Mouse (Mus musculus): ENCODE results near the gene Rnf34.
A peak's percentile ranks its signal among the peaks of the same experiment; 100 is the strongest.

Rnf34 gene

GRCm38 (mm10) chr5:122849521-122850318, at the start of gene Rnf34:
Gene Rnf34 (plus strand): TSS chr5:122850048.
- peak; percentile 99 for DNase-seq (ENCODE audit: low spot score)

DNA sequence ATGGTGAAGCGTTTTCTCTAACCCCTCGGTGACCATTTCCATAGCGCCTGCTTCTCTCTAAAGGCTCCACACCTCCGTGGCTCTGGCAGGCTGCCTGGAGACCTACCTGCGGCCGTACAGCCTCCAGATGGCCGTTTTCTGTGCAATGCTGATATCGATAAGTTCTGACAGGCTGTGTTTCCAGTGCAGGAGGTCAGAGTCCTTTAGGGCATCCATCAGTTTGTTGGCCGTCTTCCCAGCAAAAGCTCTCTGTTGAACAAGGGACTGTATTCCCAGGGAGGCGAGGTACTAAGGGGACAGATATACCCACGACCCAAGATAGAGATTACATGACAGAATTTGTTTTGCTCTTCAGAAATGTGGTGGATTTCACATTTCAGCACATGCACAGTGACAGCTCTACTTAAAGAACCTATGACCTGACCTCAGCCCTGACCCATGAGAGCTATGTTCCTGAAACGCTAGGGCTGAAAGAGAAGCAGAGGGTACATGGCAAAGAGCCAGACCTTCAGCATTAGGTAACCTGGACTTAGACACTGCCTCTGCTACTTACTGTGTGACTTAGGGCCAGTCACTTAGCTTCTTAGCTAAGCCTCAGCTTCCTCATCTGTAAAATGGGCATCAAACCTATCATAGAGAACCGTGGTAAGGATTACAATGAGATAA, 49.4 kb upstream of the Rnf34 start:
- no peak for DNase-seq (ENCODE audit: low spot score)

- no peak for DNase-seq (ENCODE audit: low spot score)
These were observed 48.2 kb upstream of the Rnf34 start for GRCm38 (mm10) chr5:122801684-122802083.

- no peak for DNase-seq (ENCODE audit: low spot score)
These were observed 47.1 kb upstream of the Rnf34 start for GRCm38 (mm10) chr5:122802706-122803105.

- peak; percentile 21 for DNase-seq (ENCODE audit: low spot score)
These were observed 44.3 kb upstream of the Rnf34 start for GRCm38 (mm10) chr5:122805503-122805902.

DNA sequence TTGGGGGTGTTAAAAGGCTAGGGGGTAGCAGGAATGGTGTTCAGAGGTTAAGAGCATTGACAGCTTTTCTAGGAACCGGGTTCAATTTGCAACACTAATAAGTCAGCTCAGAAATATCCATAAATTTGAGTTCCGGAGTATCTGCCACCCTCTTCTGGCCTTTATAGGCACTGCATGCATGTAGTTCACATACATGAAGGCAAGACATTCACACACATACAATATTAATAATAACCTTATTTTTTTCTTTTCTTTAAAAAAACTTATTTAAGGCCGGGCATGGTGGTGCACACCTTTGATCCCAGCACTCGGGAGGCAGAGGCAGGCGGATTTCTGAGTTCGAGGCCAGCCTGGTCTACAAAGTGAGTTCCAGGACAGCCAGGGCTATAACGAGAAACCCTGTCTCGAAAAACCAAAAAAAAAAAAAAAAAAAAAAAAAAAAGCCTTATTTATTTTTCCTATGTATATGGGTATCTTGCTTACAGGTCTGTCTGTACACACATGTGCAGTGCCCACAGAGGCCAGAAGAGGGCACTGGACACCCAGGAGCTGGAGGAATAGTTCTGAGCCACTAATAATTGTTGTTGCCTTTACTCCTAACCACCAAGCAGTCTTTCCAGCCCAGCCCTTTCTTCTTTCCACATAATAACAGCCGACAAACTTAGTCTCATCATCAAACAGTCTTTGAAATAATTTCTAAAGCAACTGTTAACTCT, 38.3 kb upstream of the Rnf34 start:
- peak; percentile 79 for DNase-seq (ENCODE audit: low spot score)

DNA sequence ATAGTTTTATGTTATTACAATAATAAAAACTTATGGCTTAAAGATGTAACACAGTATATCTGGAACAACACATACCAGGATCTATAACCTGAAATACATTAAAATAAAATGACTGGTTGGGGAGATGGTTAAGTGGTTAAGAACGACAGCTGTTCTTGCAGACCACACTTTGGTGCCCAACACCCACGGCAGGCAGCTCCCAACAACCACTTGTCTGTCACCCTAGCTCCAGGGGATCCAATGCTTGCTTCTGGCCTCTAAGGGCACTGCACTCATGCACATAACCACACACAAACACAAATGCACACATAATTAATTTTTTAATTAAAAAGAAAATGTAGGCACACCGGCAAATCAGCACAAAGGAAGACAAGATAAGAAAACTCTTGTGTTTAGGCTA, 37.1 kb upstream of the Rnf34 start:
- no peak for DNase-seq (ENCODE audit: low spot score)

- DNase-seq (ENCODE audit: low spot score), result peak; percentile 97
These were observed 28.9 kb upstream of the Rnf34 start, which contains the start of gene Anapc5 for GRCm38 (mm10) chr5:122820777-122821523. Gene Anapc5 (minus strand): TSS chr5:122821339.

GRCm38 (mm10) chr5:122821524-122821885, 28.3 kb upstream of the Rnf34 start:
- no peak for DNase-seq (ENCODE audit: low spot score)

GRCm38 (mm10) chr5:122822441-122822840, 27.4 kb upstream of the Rnf34 start:
- DNase-seq (ENCODE audit: low spot score), result no peak

DNA sequence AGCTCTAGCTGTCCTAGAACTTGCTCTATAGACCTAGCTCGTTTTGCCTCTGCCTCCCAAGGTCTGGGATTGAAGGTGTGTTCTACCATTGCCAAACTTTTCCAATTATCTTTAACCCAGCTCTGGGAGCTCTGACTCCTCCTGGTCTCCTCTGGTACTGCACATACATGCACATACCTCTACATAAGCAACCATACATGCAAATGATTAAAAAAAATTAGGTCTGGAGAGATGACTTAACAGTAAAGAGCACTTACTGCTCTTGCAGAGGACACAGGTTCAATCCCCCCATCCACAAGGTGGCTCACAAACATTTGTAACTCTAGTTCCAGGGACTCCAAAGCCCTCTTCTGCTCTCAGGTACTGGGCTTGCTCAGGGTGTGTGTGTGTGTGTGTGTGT, 25.9 kb upstream of the Rnf34 start:
- DNase-seq (ENCODE audit: low spot score), result no peak

GRCm38 (mm10) chr5:122824450-122824849, 25.4 kb upstream of the Rnf34 start:
- DNase-seq (ENCODE audit: low spot score), result no peak

DNA sequence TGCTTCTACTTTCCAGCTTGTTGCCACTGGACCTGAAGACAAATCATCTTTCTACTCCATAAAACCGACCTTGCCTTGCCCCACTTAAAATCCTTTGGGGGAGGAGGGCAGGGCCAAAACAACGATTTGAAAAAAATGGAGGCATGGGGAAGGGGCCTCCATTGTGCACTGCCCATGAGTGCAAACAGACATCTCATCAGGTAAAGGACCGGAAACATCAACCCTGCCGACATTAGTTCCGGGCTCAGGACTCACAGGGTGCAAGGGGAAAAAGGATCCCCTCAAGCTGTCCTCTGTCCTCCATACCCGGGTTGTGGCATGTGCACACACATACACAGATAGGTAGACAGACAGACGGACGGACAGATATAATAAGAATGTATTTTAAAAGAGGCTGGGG, 24.7 kb upstream of the Rnf34 start:
- no peak for DNase-seq (ENCODE audit: low spot score)

- DNase-seq (ENCODE audit: low spot score), result no peak
These were observed 17.3 kb upstream of the Rnf34 start for GRCm38 (mm10) chr5:122832536-122832935.

GRCm38 (mm10) chr5:122832996-122833395, 16.9 kb upstream of the Rnf34 start:
- DNase-seq (ENCODE audit: low spot score), result no peak

GRCm38 (mm10) chr5:122841126-122841525, 8.7 kb upstream of the Rnf34 start:
- no peak for DNase-seq (ENCODE audit: low spot score)

DNA sequence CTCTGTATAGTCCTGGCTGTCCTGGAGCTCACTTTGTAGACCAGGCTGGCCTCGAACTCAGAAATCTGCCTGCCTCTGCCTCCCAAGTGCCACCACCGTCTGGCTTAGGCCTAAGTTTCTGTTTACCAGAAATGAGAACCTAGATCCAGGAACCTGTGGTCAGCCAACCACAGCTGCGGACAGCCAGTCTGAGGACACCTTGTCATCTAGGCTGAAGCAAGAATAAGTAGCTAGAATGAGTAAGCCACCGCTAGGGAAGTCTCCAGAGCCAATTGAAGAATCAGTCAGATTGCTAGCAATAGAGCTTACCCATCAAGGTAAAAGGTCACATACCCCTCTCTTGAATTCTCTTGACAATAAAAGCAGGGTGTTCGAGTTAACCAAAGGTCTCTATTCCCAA, 6.0 kb upstream of the Rnf34 start:
- DNase-seq (ENCODE audit: low spot score), result no peak

DNA sequence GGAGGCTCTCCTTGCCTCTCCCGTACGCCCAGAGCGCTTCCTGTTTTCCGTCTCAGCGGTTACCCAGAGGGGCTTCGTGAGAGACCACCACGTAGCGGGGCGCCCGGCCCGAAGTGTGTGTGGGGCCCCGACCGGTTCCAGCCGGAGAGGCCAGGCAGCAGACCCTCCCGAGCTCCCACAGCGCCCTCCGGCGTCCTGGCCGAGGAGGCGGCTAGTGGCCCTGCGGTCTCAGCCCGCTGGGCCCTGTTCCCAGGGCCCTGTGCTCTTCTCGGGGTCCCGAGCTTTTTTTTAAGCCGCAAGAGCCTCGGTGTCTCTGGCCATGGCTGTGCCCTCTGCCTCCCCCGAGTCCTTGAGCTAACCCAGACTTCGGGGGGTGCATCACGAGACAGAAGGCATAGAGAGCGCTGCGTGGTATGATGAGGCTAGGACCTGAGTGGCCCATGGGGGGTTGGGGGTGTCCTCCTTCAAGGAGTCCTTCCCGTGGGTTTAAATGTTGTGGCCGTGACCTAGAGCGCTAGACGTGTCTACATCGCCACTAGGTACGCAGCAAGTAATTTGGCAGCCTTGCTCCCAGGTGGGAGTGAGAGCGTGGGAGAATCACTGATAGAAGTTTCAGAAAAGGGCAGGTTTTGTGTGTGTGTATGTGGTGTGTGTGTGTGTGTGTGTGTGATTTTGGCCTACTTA, 613 bp downstream of the Rnf34 start:
- peak; percentile 83 for DNase-seq (ENCODE audit: low spot score)

- DNase-seq (ENCODE audit: low spot score), result no peak
These were observed 2.8 kb downstream of the Rnf34 start for GRCm38 (mm10) chr5:122852611-122853010.

GRCm38 (mm10) chr5:122855858-122856257, 6.0 kb downstream of the Rnf34 start:
- DNase-seq (ENCODE audit: low spot score), result no peak

DNA sequence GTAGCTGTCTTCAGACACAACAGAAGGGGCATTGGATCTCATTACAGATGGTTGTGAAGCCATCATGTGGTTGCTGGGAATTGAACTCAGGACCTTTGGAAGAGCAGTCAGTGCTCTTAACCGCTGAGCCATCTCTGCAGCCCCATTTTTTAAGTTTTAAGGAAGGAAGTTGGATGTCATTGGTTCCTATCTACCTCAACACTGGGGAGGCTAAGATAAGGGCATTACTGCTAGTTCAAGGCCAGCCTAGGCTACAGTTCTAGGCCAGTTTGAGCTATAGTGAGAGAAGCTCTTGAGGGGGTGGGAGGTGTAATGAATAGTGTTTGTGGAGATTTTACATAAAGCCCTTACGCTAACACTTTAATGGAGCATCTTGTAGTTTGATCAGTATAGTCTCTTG, 13.2 kb downstream of the Rnf34 start:
- no peak for DNase-seq (ENCODE audit: low spot score)

- DNase-seq (ENCODE audit: low spot score), result no peak
These were observed 22.8 kb downstream of the Rnf34 start for GRCm38 (mm10) chr5:122872626-122873025.

Measured in embryo, embryonic 10.5 days (tissue).